Mouse (Mus musculus): ENCODE results near the gene Retreg3. TPM values are rescaled to one million over a fixed set of nuclear protein-coding genes. Genes with fewer than 3 reads are reported as not detected.

The Retreg3 gene
- polyA plus RNA-seq, 1 experiment from 2014 or later = 28.4 TPM

DNA sequence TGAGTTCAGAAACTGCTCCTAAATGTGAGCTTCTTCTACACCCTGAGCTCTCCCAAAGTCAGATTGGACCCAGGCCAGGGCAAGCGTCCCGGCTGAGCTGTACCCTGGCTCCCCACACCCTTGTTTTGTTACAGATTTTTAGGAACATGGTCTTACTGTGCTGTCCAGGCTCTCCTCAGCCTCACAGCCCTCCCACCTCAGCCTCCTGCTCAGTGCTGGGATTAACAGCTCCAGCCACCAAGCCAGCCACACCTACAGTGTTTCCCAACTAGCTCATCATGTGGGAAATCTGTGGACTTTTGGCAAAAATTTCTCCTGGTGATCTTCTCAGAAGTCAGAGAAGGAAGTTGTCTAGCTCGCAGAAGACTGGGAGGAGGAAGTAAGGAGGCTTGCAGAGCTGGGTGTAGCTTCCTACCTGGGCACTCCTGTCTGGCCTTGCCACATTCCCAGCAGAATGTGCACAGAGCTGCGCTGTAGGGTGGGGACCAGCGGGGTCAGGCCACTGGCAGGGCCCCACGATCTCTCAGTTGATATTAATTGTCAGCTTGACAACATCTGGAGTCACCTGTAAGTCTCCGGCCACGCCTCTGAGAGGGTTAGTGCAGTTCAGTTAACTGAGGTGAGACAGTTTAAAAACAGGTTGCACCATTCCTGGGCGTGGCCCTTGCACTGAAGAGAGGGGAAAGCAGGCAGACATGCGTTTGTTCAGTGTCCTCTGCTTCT lies 66.8 kb downstream of the Retreg3 start:
- Histone ChIP-seq H3K4me1 (no peaks in the 10 kb centered on the region), H3K4me2 (no peak overlapping the region), H3K27me3 (replicated peaks) (no peaks in the 10 kb centered on the region), H3K4me3 (no peak overlapping the region), H3K9ac (no peak overlapping the region), H3K9me3 (no peaks in the 10 kb centered on the region), H3K27ac (no peak overlapping the region), H3K36me3 (replicated peaks) (peaks cover 55% of the 10 kb centered on the region)
- 92% methylated on average over 10 of the region's 10 CpGs for WGBS
- no peak for ATAC-seq (replicated peaks)

DNA sequence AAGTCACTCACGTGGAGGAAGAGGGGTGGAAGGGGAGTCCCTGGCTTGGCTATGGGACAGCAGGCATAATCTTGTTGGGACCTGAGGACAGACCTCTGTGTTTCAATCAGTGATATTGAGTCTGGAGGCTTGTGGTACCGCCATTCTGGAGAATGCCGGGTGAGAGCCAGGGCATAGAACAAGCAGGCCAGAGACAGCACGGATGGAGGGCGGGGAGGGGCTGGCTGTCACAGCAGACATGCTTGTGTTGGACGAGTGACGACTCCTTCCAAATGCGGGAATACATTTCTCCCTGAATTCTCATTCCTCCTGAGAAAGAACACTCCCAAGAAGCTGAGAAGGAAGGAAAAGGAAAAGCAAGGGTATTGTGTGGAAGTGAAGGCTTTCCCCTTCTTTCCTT lies 68.1 kb downstream of the Retreg3 start:
- Histone ChIP-seq H3K4me3 (no peak overlapping the region), H3K4me1 (no peaks in the 10 kb centered on the region), H3K36me3 (replicated peaks) (peaks cover 68% of the 10 kb centered on the region), H3K27ac (no peak overlapping the region), H3K27me3 (replicated peaks) (no peaks in the 10 kb centered on the region), H3K4me2 (no peak overlapping the region), H3K9ac (no peak overlapping the region), H3K9me3 (no peaks in the 10 kb centered on the region)
- no peak for ATAC-seq (replicated peaks)
- 85% methylated on average over 8 of the region's 8 CpGs for WGBS

DNA sequence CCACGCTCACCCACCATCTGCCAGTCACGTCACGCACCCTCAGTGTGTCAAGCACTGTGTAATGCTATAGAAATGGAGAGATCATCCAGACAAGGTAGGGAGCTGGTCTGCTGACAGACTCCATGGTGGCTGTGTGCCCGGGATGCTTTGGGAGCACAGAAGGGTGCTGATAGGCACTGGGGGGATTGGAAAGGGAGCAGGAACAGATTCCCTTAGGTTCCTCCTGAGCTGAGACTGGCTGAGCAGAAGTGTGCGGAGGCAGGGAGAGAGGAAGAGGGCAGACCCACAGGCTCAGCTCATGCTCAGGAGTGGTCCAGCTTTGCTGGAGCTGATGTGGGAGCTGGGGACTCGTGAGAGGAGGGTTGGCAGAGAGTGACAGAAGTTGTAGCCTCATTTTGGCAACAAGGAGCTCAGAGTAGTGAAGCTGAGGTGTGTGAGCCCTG lies 68.6 kb downstream of the Retreg3 start:
- no peaks in the 10 kb centered on the region for H3K9me3 ChIP-seq
- no peaks in the 10 kb centered on the region for H3K27me3 ChIP-seq (replicated peaks)
- no peaks in the 10 kb centered on the region for H3K4me1 ChIP-seq
- peaks cover 66% of the 10 kb centered on the region for H3K36me3 ChIP-seq (replicated peaks)
- no peak overlapping the region for H3K4me3 ChIP-seq
- H3K4me2 ChIP-seq = no peak overlapping the region
- H3K27ac ChIP-seq = no peak overlapping the region
- 82% methylated on average over 6 of the region's 6 CpGs for WGBS
- H3K9ac ChIP-seq = no peak overlapping the region
- no peak for ATAC-seq (replicated peaks)

DNA sequence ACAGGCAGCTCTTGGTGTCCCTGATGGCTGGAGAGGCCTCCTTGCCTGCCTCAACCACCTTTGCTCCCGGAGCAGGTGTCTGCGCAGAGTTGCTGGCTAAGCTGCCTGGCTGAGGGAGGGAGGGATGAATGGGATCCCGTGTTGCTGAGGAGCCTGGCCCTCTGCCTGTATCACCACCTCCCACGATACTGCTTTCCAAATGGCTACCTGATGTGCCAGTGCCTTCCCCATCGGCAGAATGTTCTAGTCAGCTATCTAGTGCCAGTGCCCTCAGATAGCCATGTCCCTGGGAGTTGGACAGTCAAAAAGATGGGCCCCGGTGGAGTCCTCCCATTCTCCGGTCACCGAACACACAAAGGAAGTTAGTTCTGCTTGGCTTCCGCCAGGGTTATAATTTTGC lies 69.3 kb downstream of the Retreg3 start:
- H3K4me2 ChIP-seq = no peak overlapping the region
- H3K36me3 ChIP-seq (replicated peaks) = peaks cover 62% of the 10 kb centered on the region
- no peak overlapping the region for H3K27ac ChIP-seq
- ATAC-seq (replicated peaks) = no peak
- no peaks in the 10 kb centered on the region for H3K27me3 ChIP-seq (replicated peaks)
- H3K9me3 ChIP-seq = no peaks in the 10 kb centered on the region
- 86% methylated on average over 9 of the region's 9 CpGs for WGBS
- H3K4me3 ChIP-seq = no peak overlapping the region
- H3K9ac ChIP-seq = no peak overlapping the region
- no peaks in the 10 kb centered on the region for H3K4me1 ChIP-seq

DNA sequence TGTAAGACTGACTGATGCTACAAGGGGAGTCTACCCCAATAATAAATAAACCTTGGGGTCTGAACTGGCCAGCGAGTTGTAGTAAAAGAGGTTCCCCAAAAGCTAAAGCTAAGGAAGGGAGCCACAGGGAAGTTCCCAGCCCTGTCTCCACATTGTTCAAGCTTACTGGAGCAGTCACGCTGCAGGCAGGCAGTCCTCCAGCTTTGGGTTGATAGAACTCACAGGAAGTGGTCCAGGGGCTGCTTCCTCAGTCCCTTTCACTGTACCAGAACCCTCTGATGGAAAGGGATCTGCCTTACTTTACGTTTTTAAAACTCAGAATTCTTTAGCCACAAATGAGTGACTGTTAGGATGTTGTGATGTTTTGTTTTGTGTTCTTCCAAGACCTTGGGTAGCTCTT lies 72.2 kb downstream of the Retreg3 start:
- H3K27ac ChIP-seq = no peak overlapping the region
- H3K4me2 ChIP-seq = no peak overlapping the region
- H3K9ac ChIP-seq = no peak overlapping the region
- no peak overlapping the region for H3K4me3 ChIP-seq
- H3K27me3 ChIP-seq (replicated peaks) = no peaks in the 10 kb centered on the region
- no peaks in the 10 kb centered on the region for H3K4me1 ChIP-seq
- WGBS = 73% methylated on average over 3 of the region's 3 CpGs
- no peak for ATAC-seq (replicated peaks)
- no peaks in the 10 kb centered on the region for H3K9me3 ChIP-seq
- H3K36me3 ChIP-seq (replicated peaks) = peaks cover 64% of the 10 kb centered on the region

DNA sequence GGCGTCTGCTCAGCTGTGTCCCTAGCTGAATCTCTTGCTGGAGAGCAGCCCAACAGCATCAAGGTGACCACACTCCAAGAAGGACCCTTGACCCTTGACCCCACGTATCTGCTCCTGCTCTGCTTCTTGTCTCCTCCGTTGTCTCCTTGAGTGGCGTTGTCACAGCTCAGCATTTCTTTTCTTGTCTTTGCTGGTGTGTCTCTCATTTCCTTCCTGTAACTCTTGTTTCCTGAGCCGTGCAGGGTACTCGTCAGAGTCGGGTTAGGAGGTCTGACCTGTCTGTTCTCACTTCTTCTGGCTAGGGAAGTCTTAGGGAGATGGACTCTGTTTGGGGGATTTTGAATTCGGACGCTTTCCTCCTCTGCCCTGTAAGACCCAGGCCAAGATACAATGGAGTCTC lies 73.3 kb downstream of the Retreg3 start:
- Histone ChIP-seq H3K4me1 (no peaks in the 10 kb centered on the region), H3K36me3 (replicated peaks) (peaks cover 55% of the 10 kb centered on the region)
- ATAC-seq (replicated peaks) = no peak

More for the DNA sequence above, 73.3 kb downstream of the Retreg3 start:
- Histone ChIP-seq H3K4me2 (no peak overlapping the region), H3K9ac (no peak overlapping the region), H3K27me3 (replicated peaks) (no peaks in the 10 kb centered on the region), H3K9me3 (no peaks in the 10 kb centered on the region), H3K27ac (no peak overlapping the region), H3K4me3 (no peak overlapping the region)
- WGBS = 65% methylated on average over 9 of the region's 9 CpGs

Small RNA genes within 50 kb of the gene (microRNA-seq; reads per million reads assigned to microRNA genes)
- gene Gm27626 = not detected

Other genes starting within 250 kb of the Retreg3 start
- 35.8 and 37.9 TPM in 2 replicates for gene Stat3, start 180.4 kb downstream of the Retreg3 start, polyA plus RNA-seq (2015; fragmentation: Nextera tagmentation; extraction: Ambion mirVana)
- 47.9 and 50.8 TPM in 2 replicates for gene Cavin1, start 149.0 kb downstream of the Retreg3 start, polyA plus RNA-seq (2015; fragmentation: Nextera tagmentation; extraction: Ambion mirVana)
- gene Atp6v0a1, start 110.4 kb downstream of the Retreg3 start, polyA plus RNA-seq (2015; fragmentation: Nextera tagmentation; extraction: Ambion mirVana) = 136 and 148 TPM in 2 replicates
- 13.7 and 15.5 TPM in 2 replicates for gene Naglu, start 49.9 kb downstream of the Retreg3 start, polyA plus RNA-seq (2015; fragmentation: Nextera tagmentation; extraction: Ambion mirVana)
- 0.37 and 0.63 TPM in 2 replicates for gene Hsd17b1, start 41.5 kb downstream of the Retreg3 start, polyA plus RNA-seq (2015; fragmentation: Nextera tagmentation; extraction: Ambion mirVana)
- gene Coasy, start 37.3 kb downstream of the Retreg3 start, polyA plus RNA-seq (2015; fragmentation: Nextera tagmentation; extraction: Ambion mirVana) = 43.3 and 47.1 TPM in 2 replicates
- 103 and 107 TPM in 2 replicates for gene Mlx, start 32.6 kb downstream of the Retreg3 start, polyA plus RNA-seq (2015; fragmentation: Nextera tagmentation; extraction: Ambion mirVana)
- gene Psmc3ip, start 24.5 kb downstream of the Retreg3 start, polyA plus RNA-seq (2015; fragmentation: Nextera tagmentation; extraction: Ambion mirVana) = 18.3 and 20.3 TPM in 2 replicates
- gene Tubg1, start within 50 bp of the Retreg3 start, polyA plus RNA-seq (2015; fragmentation: Nextera tagmentation; extraction: Ambion mirVana) = 76.1 and 84.7 TPM in 2 replicates
- gene Tubg2, start 36.0 kb upstream of the Retreg3 start, polyA plus RNA-seq (2015; fragmentation: Nextera tagmentation; extraction: Ambion mirVana) = 60.8 and 62.7 TPM in 2 replicates
- 3.4 and 3.8 TPM in 2 replicates for gene Cntnap1, start 50.6 kb upstream of the Retreg3 start, polyA plus RNA-seq (2015; fragmentation: Nextera tagmentation; extraction: Ambion mirVana)
- 8.5 and 9.9 TPM in 2 replicates for gene Plekhh3, start 51.5 kb upstream of the Retreg3 start, polyA plus RNA-seq (2015; fragmentation: Nextera tagmentation; extraction: Ambion mirVana)
- gene Ccr10, start 55.5 kb upstream of the Retreg3 start, polyA plus RNA-seq (2015; fragmentation: Nextera tagmentation; extraction: Ambion mirVana) = 0.31 and 0.36 TPM in 2 replicates
- gene Ezh1, start 106.6 kb upstream of the Retreg3 start, polyA plus RNA-seq (2015; fragmentation: Nextera tagmentation; extraction: Ambion mirVana) = 27.4 and 30.7 TPM in 2 replicates
- gene Ramp2, start 126.1 kb upstream of the Retreg3 start, polyA plus RNA-seq (2015; fragmentation: Nextera tagmentation; extraction: Ambion mirVana) = 86.5 and 103 TPM in 2 replicates
- gene Vps25, start 133.8 kb upstream of the Retreg3 start, polyA plus RNA-seq (2015; fragmentation: Nextera tagmentation; extraction: Ambion mirVana) = 123 and 124 TPM in 2 replicates
- 7.7 and 10.7 TPM in 2 replicates for gene Wnk4, start 140.7 kb upstream of the Retreg3 start, polyA plus RNA-seq (2015; fragmentation: Nextera tagmentation; extraction: Ambion mirVana)
- gene Cntd1, start 159.1 kb upstream of the Retreg3 start, polyA plus RNA-seq (2015; fragmentation: Nextera tagmentation; extraction: Ambion mirVana) = 0.93 and 1.3 TPM in 2 replicates
- 202 and 204 TPM in 2 replicates for gene Coa3, start 159.2 kb upstream of the Retreg3 start, polyA plus RNA-seq (2015; fragmentation: Nextera tagmentation; extraction: Ambion mirVana)
- 183 and 186 TPM in 2 replicates for gene Becn1, start 182.4 kb upstream of the Retreg3 start, polyA plus RNA-seq (2015; fragmentation: Nextera tagmentation; extraction: Ambion mirVana)
- 115 and 120 TPM in 2 replicates for gene Psme3, start 196.3 kb upstream of the Retreg3 start, polyA plus RNA-seq (2015; fragmentation: Nextera tagmentation; extraction: Ambion mirVana)
- gene Aoc2, start 205.2 kb upstream of the Retreg3 start, polyA plus RNA-seq (2015; fragmentation: Nextera tagmentation; extraction: Ambion mirVana) = 2.2 and 2.9 TPM in 2 replicates
- gene Aoc3, start 210.7 kb upstream of the Retreg3 start, polyA plus RNA-seq (2015; fragmentation: Nextera tagmentation; extraction: Ambion mirVana) = 0.06 TPM in 1 of 2 replicates, not detected in the other
- not detected in 2 replicates for gene G6pc, start 247.7 kb upstream of the Retreg3 start, polyA plus RNA-seq (2015; fragmentation: Nextera tagmentation; extraction: Ambion mirVana)